Mouse (Mus musculus): ENCODE measurements around the gene Nrxn2.

GRCm38 (mm10) chr19:6409936-6410335 is 8.6 kb upstream of the Nrxn2 start:
- TF ChIP-seq CTCF (IDR thresholded peaks at IDR 0.05; ENCODE audit: low read depth, low read length) (no peak), POLR2A (IDR thresholded peaks at IDR 0.05; ENCODE audit: insufficient read depth, low read length) (no peak), EP300 (IDR thresholded peaks at IDR 0.05; ENCODE audit: insufficient read depth, low read depth, low read length) (no peak)

Measured in ES-Bruce4 (cell line).